Mouse (Mus musculus) spleen, adult 2 months (tissue): ENCODE results near the gene Tbcd.

Experiments used
- CTCF ChIP-seq: fragments of 200-500 bp; IDR thresholded peaks from 2 replicates; pipeline ENCODE4 v1.5.1; 2011; ENCODE audit warnings: mild to moderate bottlenecking, inconsistent platforms; ENCODE audit not compliant: insufficient read depth, insufficient read length, insufficient replicate concordance; ENCODE audit errors: extremely low read depth
- POLR2A ChIP-seq: fragments of 200-500 bp; IDR thresholded peaks from 2 replicates; pipeline ENCODE4 v1.6.1; 2011; ENCODE audit warnings: low read depth, low read length, inconsistent platforms

DNA sequence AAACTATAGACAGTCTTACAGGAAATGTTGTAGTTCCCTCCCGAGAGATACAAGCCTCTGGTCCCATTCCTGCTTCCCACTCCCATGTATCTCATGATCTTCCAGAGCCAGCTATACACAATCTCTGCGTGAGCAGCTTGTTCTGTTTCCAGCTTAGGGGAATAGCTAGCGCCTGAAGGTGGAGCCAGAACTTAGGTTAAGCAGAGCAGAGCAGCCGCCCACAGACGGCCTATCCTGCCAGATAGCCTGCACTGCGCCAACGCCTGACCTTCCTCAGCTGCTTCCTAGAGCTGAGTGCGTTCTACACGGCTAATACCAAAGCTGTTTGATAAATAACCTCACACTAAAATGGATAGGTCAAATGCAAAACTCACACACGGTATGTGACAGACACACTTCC is 198.2 kb downstream of the Tbcd start:
- TF ChIP-seq CTCF = no peak
- TF ChIP-seq POLR2A = no peak
